Mouse (Mus musculus) layer of hippocampus, adult 8-10 months (tissue): ENCODE measurements around the gene Zfp335. TPM values are rescaled to one million over a fixed set of nuclear protein-coding genes. Genes with fewer than 3 reads are reported as not detected.

Experiments used
- total RNA-seq, 4 experiments: library from RNA; stranded (reverse); gene quantifications; 2 replicates each; pipeline ENCODE4 v1.2.4; 2022

Zfp335 gene
- total RNA-seq, 4 experiments from 2014 or later, result 24.8 to 33.0 (median 29.0) TPM

Other genes with a start within 250 kb of the Zfp335 start
- gene Wfdc11, start 237.7 kb downstream of the Zfp335 start, total RNA-seq, result not detected
- gene Wfdc13, start 226.7 kb downstream of the Zfp335 start, total RNA-seq, result not detected
- not detected for gene Spint4, start 213.3 kb downstream of the Zfp335 start, total RNA-seq
- gene Spint5, start 196.5 kb downstream of the Zfp335 start, total RNA-seq, result not detected
- gene Wfdc3, start 165.8 kb downstream of the Zfp335 start, total RNA-seq, result 1 to 10 TPM in 3 of 4 experiments, under 1 TPM in 1; 0.99 to 2.4 (median 1.8) TPM
- gene Dnttip1, start 165.8 kb downstream of the Zfp335 start, total RNA-seq, result 10 to 100 TPM; 32.6 to 36.7 (median 35.3) TPM
- gene Ube2c, start 141.9 kb downstream of the Zfp335 start, total RNA-seq, result under 1 TPM in 3 of 4 experiments, not detected in 1; 0.33 to 0.81 (median 0.48) TPM
- gene Tnnc2, start 131.8 kb downstream of the Zfp335 start, total RNA-seq, result 1 to 10 TPM in 1 of 4 experiments, not detected in 3; 1.4 TPM
- 10 to 100 TPM; 33.0 to 44.9 (median 39.9) TPM for gene Snx21, start 125.9 kb downstream of the Zfp335 start, total RNA-seq
- gene Acot8, start 106.9 kb downstream of the Zfp335 start, total RNA-seq, result 10 to 100 TPM; 25.1 to 34.0 (median 27.7) TPM
- gene Zswim3, start 106.7 kb downstream of the Zfp335 start, total RNA-seq, result 10 to 100 TPM in 1 of 4 experiments, 1 to 10 TPM in 3; 8.3 to 10.2 (median 9.5) TPM
- 10 to 100 TPM; 22.2 to 25.1 (median 22.9) TPM for gene Zswim1, start 89.1 kb downstream of the Zfp335 start, total RNA-seq
- 1 to 10 TPM in 1 of 4 experiments, under 1 TPM in 1, not detected in 2; 0.54 to 1.3 TPM for gene Spata25, start 83.2 kb downstream of the Zfp335 start, total RNA-seq
- 100 to 1,000 TPM in 3 of 4 experiments, 10 to 100 TPM in 1; 96.9 to 242 (median 147) TPM for gene Ctsa, start 78.9 kb downstream of the Zfp335 start, total RNA-seq
- 1 to 10 TPM; 1.6 to 4.9 (median 3.6) TPM for gene Neurl2, start 78.3 kb downstream of the Zfp335 start, total RNA-seq
- gene Pltp, start 54.0 kb downstream of the Zfp335 start, total RNA-seq, result 100 to 1,000 TPM in 2 of 4 experiments, 10 to 100 TPM in 2; 81.0 to 114 (median 96.0) TPM
- gene Pcif1, start 32.5 kb downstream of the Zfp335 start, total RNA-seq, result 10 to 100 TPM; 40.5 to 62.8 (median 49.0) TPM
- 1 to 10 TPM; 1.5 to 2.2 (median 2.0) TPM for gene Mmp9, start 29.0 kb upstream of the Zfp335 start, total RNA-seq
- 100 to 1,000 TPM; 370 to 437 (median 422) TPM for gene Slc12a5, start 49.0 kb upstream of the Zfp335 start, total RNA-seq
- 10 to 100 TPM; 46.2 to 63.5 (median 55.9) TPM for gene Ncoa5, start 123.1 kb upstream of the Zfp335 start, total RNA-seq
- gene Cd40, start 143.9 kb upstream of the Zfp335 start, total RNA-seq, result 1 to 10 TPM in 1 of 4 experiments, under 1 TPM in 3; 0.22 to 1.0 (median 0.58) TPM
- not detected for gene 1700025C18Rik, start 179.0 kb upstream of the Zfp335 start, total RNA-seq